Mouse (Mus musculus): ENCODE data around the gene Prox1.

Prox1 gene

DNA sequence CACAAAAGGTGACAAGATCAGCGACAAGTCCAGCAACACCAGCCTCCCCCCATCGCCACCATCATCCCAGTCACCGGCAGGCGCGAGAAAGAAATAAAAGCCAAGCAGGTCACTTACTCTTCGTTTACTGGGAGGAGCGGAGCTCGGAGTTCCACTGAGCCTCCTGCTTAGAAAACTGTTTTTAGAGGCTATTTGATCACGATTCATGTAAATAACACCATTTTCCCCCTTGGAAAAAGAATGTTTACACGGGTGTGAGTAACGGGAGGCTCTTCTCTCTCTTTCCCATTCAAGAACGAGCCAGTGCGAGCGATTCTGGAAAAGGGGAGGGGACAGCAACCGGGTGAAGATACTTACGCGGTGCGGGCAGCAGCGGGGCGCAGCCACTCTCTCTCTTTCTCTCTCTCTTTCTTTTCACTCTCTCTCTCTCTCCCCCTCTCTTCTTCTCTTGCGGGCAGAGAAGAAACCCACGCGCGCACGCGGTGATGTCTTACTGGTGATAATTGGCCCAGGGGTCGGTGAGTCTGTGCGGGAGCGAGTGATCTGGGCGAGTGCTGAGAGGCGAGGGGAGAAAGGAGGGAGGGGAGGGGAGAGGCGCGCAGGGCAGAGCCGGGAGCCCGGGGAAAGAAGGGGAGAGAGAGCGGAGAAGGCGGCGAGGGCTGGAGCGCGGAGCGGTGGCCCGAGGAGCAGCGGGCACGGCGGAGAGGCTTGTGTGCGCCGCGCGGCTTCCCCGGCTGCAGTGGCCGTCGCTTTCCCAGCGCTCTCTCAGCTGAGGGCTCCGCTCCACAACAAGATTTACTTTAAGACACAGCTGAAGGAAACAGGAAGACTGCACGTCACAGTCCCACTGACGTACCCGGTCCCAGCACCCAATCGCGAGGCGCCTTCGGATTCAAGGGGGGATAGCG is at the start of gene Prox1:
Gene Prox1 (minus strand): TSS at position 804 of the 908 bp plus-strand sequence.
- peak; percentile 68 for DNase-seq

- DNase-seq: no peak
Measured at GRCm38 (mm10) chr1:190216621-190217020, 46.1 kb upstream of the Prox1 start.

- DNase-seq: peak; percentile 6
Measured at GRCm38 (mm10) chr1:190214626-190215025, 44.1 kb upstream of the Prox1 start.

DNA sequence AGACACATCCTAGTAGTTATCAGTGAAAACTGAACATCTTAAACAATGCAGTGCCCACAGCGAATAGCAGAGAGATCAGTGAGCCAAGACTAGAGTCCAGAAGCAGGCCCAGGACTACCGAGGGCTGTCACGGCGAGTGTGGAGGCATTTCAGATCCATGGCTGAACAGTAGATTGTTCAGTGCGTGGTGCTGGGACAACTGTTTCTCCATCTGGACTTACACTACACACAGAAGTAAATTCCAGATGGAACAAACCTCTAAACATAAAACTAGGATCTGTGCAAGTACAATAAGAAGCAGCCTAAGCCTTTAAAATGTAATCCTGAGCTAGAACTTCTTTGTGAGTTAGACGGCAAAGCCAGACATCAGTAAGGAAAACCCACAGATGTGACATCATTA is 42.7 kb upstream of the Prox1 start:
- DNase-seq: no peak

DNA sequence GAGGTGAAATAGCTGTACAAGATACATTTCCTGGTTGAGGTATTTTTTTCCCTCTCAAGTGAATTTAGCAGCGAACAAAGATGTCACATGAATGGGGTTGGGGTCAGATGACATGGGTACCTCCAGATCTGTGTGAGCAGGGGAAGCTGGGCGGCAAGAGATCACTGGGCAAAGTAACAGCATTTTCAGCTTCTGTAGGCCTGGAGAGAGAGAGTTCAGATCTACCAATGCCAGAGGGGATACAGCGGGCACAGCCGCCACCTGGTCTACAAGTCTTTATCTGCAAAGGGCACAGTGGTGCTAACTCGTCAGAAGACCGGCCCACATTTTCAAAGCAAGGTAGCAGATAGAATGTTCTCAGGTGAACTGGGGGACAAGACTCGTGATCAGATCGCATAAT is 36.7 kb upstream of the Prox1 start:
- DNase-seq: no peak

DNA sequence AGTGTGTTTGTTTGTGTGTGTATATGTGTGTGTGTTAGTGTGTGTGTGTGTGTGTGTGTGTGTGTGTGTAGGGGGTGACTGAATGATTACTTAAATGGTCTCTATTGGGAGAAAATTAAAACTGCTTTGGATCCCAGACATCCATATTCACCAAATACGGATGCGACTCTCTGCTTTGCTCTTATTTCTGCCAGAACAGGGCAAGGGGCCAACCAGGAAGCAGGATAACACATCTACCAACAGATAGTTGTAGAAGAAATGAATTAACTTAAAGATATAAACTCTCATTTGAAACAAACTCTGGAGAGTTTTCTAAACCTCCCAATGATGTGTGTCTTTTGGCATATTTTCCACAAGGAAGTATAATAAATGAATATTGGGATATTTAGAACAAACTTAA is 35.2 kb upstream of the Prox1 start:
- no peak for DNase-seq

GRCm38 (mm10) chr1:190204378-190205070 is 34.0 kb upstream of the Prox1 start:
- DNase-seq: no peak

- DNase-seq: no peak
Measured at GRCm38 (mm10) chr1:190201696-190202095, 31.2 kb upstream of the Prox1 start.

DNA sequence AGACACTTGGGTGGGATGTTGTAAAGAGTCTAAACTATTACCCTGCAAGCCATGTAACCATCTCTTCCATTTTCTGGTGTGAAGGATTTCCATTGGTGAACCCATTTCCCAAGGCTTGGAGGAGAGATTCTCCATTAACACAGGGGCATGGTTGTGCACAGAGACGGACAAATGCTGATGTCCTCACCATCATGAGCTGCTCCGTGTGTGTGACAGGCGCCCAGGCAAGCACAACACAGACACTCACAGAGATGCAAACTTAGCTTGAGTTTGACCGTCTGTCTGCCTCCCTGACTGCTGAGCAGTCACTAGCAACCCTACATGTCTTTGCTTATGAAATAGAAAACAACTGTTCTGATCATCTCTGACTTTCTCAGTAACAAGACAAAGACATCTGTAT is 30.5 kb upstream of the Prox1 start:
- no peak for DNase-seq

DNA sequence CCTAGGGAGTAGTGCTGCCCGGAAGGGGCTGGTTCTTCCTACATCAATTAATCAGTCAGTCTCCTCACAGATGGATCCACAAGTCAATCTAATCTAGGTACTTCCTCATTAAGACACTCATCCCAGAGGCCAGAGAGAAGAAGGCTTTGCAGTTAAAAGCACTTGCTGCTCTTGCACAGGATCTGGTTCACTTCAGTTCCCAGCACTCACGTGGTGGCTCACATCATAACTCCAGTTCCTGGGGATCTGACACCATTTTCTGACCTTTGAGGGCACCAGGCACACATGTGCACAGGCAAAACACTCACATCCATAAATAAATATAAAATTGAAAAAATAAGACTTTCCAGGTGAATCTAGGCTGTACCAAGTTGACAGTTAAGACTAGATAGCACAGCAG is 27.7 kb upstream of the Prox1 start:
- no peak for DNase-seq

DNA sequence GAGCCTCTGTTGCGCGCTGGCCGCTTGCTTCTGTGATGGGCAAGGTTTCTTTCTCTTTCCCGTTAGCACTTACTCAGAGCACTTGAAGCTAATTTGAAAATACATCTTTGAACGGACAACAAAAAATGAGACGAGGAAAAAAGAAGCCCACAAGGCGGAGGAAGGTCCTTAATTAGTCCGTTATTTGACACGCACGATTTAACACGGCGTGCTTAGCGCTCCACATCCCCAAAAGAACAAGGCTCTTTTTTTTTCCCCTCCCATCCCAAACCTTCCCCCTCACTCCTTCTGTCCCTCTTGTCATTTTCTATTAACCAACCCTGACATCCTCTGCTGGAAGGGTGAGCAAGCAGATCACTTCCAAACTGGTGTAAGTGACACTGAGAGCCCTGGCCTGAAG is 21.5 kb upstream of the Prox1 start:
- DNase-seq: no peak

GRCm38 (mm10) chr1:190190231-190190965 is 19.9 kb upstream of the Prox1 start:
- DNase-seq: no peak

DNA sequence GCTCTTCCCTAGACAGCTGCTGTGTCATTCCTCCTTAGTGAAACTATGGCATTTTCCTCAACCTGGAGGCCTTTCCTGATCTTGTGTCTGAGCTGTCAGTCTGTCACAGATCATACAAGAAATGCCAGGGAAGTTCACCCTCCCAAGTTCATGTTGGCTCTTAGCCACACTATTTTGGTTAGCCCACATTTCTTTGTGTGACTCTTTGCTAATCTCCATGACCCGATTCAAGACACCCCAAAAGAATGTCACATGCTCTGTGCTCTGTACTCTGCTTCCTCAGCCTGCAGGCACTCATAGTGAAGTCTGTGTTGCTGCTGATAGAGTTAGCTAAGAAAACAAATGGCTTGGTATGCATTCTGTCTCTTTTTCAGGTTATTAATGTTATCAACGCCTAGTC is 18.6 kb upstream of the Prox1 start:
- no peak for DNase-seq

DNA sequence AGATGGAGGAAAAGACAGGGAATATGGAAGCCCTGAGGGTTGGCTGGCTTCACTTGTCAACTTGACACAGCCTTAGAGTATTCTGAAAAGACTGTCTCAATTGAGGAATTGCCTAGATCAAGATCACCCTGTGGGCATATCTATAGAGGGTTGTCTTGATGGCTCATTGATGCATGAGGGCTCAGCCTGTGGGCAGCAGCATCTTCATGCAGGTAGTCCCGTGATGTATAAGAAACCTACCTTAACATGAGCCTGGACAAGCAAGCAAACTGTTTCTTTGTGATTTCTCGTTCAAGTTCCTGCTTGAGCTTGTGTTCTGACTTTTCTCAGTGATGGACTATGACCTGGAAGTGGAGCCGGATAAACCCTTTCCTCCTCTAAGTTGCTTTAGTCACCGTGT is 15.8 kb upstream of the Prox1 start:
- no peak for DNase-seq

- DNase-seq: no peak
Measured at GRCm38 (mm10) chr1:190185284-190185683, 14.8 kb upstream of the Prox1 start.

GRCm38 (mm10) chr1:190183574-190183973 is 13.1 kb upstream of the Prox1 start:
- DNase-seq: no peak

DNA sequence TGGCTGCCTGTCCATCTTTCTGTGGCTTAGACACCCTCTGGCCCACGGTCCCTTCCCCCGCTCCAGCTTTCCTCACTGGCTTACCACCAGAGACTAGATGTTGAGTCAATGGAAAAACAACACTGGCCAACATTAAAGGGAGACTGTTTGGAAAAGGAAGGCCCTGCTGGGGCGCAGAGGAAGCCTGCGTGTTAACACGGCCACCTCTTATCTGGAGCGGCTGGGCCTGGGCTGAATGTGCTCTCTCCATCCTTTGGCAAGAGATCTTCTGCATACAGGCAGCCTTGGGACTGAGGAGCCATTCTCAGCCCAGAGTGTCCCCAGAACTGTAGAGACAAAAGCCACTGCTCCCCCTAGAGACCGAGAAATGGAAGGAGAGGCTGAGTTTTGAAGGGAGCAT is 11.3 kb upstream of the Prox1 start:
- no peak for DNase-seq

DNA sequence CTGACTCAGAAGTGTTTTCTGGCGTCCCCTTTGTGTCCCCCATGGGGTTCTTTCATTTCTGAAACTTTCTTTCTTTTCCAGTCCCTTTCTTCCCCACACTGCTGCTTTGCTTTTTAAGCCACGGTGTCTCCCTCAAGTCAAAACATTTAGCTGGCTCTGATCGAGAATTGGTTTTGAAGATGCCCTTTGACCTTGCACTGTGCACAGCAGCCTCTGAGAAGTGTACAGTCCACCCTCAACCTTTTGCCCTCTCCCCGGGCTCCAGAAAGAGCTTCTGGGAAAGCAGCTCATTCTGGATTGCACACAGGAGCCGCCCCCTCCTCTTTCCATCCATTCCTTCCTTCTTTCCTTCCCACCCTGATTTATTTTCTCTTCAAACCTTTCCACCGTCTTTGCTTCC is 10.3 kb upstream of the Prox1 start:
- DNase-seq: no peak

GRCm38 (mm10) chr1:190176961-190177360 is 6.4 kb upstream of the Prox1 start:
- DNase-seq: no peak

DNA sequence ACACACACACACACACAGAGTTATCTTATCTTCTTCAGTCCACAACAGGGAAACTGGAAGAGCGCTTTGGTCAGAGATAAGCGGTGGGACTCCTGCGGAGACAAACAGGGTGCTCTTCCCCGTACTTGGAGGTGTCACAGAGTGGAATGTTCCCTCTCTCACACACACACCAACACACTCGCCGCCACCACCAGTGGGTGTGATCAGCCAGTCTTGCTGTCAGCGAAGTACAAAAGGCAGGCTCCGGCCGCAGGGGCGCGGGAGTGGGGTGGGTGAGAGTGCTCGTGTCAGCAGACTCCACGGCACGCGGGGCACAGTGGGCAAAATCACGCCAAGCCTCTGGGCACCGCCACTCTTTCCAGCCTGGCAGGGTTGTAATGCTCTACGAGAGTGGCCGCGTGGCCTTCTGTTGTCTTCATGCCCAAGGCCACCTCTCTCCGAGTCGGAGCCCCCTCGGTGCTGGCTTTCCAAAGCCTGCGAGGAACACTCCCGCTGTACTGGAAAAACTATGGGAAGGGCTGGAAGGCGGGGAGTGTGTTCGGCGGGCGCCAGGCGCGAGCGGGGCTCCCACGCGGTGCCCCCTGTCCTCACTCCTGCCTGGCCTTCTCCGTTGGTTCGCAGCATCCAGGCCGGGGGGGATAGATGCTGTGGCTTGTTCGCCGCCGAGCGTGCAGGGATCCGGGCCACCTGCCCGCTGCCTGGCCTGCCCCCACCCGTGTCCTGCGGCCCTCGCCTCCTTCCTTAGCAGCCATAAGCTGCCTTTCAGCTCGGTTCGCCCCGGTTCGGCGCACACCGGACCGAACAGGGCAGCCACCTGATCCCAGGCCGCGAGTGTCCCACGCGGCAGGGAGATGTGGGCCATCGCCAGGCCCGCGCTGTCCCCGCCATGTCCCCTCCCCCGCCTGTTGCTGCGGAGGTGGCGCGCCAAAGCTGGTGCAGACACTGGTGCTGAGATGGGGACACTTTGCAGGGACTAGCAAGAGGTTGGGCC is 4.5 kb upstream of the Prox1 start:
- no peak for DNase-seq

- DNase-seq: no peak
Measured at GRCm38 (mm10) chr1:190174231-190174630, 3.7 kb upstream of the Prox1 start.

DNA sequence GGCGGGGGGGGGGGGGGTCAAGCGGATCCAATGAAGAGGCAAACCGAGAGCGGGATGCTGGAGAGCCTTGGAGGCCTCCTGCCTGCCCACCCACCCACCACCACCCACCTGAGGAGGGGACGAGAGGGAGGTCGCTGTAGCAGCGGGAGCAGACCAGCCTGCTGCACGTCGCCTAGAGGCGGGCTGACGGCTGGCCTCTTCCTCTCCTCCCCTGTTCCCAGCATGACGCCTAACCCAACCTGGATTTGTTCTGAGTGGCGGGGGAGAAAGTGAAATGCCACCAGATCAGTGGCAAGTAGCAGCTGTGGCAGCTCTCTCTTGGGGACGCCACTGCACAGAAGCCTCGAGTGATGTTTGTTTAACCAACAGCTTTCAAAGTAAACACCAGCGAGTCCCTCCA is 3.1 kb upstream of the Prox1 start:
- DNase-seq: no peak

Measured in lung, postnatal 14 days (tissue).